Mouse (Mus musculus): ENCODE results near the gene Rsph9.

DNA sequence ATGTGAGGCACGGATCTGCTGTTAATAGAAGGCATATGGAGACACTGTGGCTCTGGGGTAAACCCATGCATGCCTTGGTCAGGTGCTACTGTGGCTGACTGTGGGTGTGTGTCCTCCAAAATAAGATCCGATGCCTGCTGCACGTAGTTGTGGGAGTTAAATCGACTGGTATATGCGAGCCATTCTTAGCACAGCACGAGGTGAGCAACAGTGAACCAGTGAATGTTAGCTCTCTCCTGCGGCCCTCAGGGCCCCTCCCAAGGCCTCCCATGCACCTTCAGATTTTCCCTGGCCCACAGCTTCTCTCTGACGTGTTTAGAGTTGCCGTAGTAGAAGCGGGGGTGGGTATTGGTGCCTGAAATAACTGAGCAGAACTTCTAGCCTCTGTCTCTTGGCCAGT lies 24.4 kb downstream of the Rsph9 start:
- TF ChIP-seq CTCF (IDR thresholded peaks at IDR 0.05; ENCODE audit: extremely low read depth, insufficient read depth, insufficient read length, insufficient replicate concordance) = no peak
- TF ChIP-seq POLR2A (IDR thresholded peaks at IDR 0.05; ENCODE audit: low read depth, low read length) = no peak
